Mouse (Mus musculus) stomach, embryonic 16.5 days (tissue): ENCODE data around the gene Olfr312. TPM values are rescaled to one million over a fixed set of nuclear protein-coding genes. Genes with fewer than 3 reads are reported as not detected.
A peak's percentile ranks its signal among the peaks of the same experiment; 100 is the strongest.
"Not testable (repeated sequence)": the region's sequence is repeated elsewhere in the genome, so short reads cannot be mapped to it uniquely, and the experiment has no call there.

Experiments used
- ATAC-seq: fragments of 200-750 bp; cut with Nextera tagmentation; 2 replicates; pipeline ENCODE4 v1.8.0; 2017; ENCODE audit warnings: moderate number of reproducible peaks, moderate TSS enrichment; ENCODE audit not compliant: insufficient read depth, low FRiP score
- H3K27ac ChIP-seq: fragments of 300-500 bp; sonication (generic); 2 replicates; pipeline ENCODE4 v1.5.1; 2014; ENCODE audit warnings: low read length
- H3K27me3 ChIP-seq: fragments of 300-500 bp; sonication (generic); 2 replicates; pipeline ENCODE4 v1.6.1; 2014; ENCODE audit warnings: low read length, control low read depth, mixed read lengths; ENCODE audit not compliant: control insufficient read depth, insufficient read depth
- H3K36me3 ChIP-seq: fragments of 300-500 bp; sonication (generic); 2 replicates; pipeline ENCODE4 v1.6.1; 2014; ENCODE audit warnings: low read length; ENCODE audit not compliant: control insufficient read depth, insufficient read depth
- H3K4me1 ChIP-seq: fragments of 300-500 bp; sonication (generic); 2 replicates; pipeline ENCODE4 v1.6.1; 2014; ENCODE audit warnings: low read length, control low read depth, mixed read lengths; ENCODE audit not compliant: control insufficient read depth, insufficient read depth
- H3K4me2 ChIP-seq: fragments of 300-500 bp; sonication (generic); 2 replicates; pipeline ENCODE4 v1.6.1; 2014; ENCODE audit warnings: low read depth, low read length, mixed read lengths
- H3K4me3 ChIP-seq: fragments of 300-500 bp; sonication (generic); replicated peaks from 2 replicates; pipeline ENCODE4 v1.5.1; 2014; ENCODE audit warnings: mild to moderate bottlenecking, low read length
- H3K9ac ChIP-seq: fragments of 300-500 bp; sonication (generic); 2 replicates; pipeline ENCODE4 v1.6.1; 2014; ENCODE audit warnings: low read length
- H3K9me3 ChIP-seq: fragments of 300-500 bp; sonication (generic); replicated peaks from 2 replicates; pipeline ENCODE4 v1.6.1; 2016; ENCODE audit warnings: low read length, control low read depth; ENCODE audit not compliant: control insufficient read depth
- WGBS: fragments of 180-500 bp; shearing (Covaris S2); extraction: QIAGEN DNeasy Blood & Tissue Kit; methylation state at CpG from one replicate; pipeline ENCODE4 v1.1.7; 2014; 5-methylcytosine and 5-hydroxymethylcytosine counted together
- polyA plus RNA-seq: library from polyadenylated mRNA; unstranded; fragments of >200 nt; fragmentation: Nextera tagmentation; extraction: Ambion mirVana; gene quantifications from 2 replicates; pipeline ENCODE4 v1.2.1, GENCODE M21; 2015

Gene Olfr312
- polyA plus RNA-seq, 1 experiment from 2014 or later = not detected

- Histone ChIP-seq H3K4me3 (no peak overlapping the region), H3K4me1 (peaks cover 5% of the 10 kb centered on the region), H3K36me3 (no peaks in the 10 kb centered on the region), H3K4me2 (no peak overlapping the region), H3K9me3 (no peaks in the 10 kb centered on the region), H3K27ac (no peak overlapping the region), H3K9ac (no peak overlapping the region), H3K27me3 (no peaks in the 10 kb centered on the region)
- no peak for ATAC-seq
- WGBS = 75% methylated on average over 7 of the region's 7 CpGs
Observed at GRCm38 (mm10) chr11:58796850-58797249, 32.2 kb upstream of the Olfr312 start.

- H3K9me3 ChIP-seq = no peaks in the 10 kb centered on the region
- H3K4me3 ChIP-seq = no peak overlapping the region
- no peak overlapping the region for H3K27ac ChIP-seq
- WGBS = 73% methylated on average over 5 of the region's 5 CpGs
- H3K36me3 ChIP-seq = no peaks in the 10 kb centered on the region
- no peak overlapping the region for H3K9ac ChIP-seq
- no peaks in the 10 kb centered on the region for H3K27me3 ChIP-seq
- H3K4me2 ChIP-seq = no peak overlapping the region
- H3K4me1 ChIP-seq = peaks cover 10% of the 10 kb centered on the region
- no peak for ATAC-seq
Observed at GRCm38 (mm10) chr11:58799747-58800146, 29.3 kb upstream of the Olfr312 start.

GRCm38 (mm10) chr11:58801558-58802228 is 27.3 kb upstream of the Olfr312 start, which contains the start of gene Fam183b:
Gene Fam183b (minus strand): TSS chr11:58801960.
- 16% methylated on average over 14 of the region's 14 CpGs for WGBS
- no peaks in the 10 kb centered on the region for H3K36me3 ChIP-seq
- H3K9me3 ChIP-seq = no peaks in the 10 kb centered on the region
- no peak within 1 kb of the TSS for H3K27ac ChIP-seq
- peaks cover 10% of the 10 kb centered on the region for H3K4me1 ChIP-seq
- peak within 1 kb of the TSS; percentile 40 for H3K4me2 ChIP-seq
- H3K27me3 ChIP-seq = no peaks in the 10 kb centered on the region
- ATAC-seq = peak; percentile 72
- H3K9ac ChIP-seq = 0 out of 2 replicates have a peak within 1 kb of the TSS, but pooled peaks have one; percentile 23
- no peak within 1 kb of the TSS for H3K4me3 ChIP-seq

- no peak overlapping the region for H3K4me3 ChIP-seq
- no peak for ATAC-seq
- 39% methylated on average over 4 of the region's 4 CpGs for WGBS
- no peaks in the 10 kb centered on the region for H3K27me3 ChIP-seq
- H3K36me3 ChIP-seq = no peaks in the 10 kb centered on the region
- no peak overlapping the region for H3K4me2 ChIP-seq
- H3K4me1 ChIP-seq = peaks cover 10% of the 10 kb centered on the region
- no peaks in the 10 kb centered on the region for H3K9me3 ChIP-seq
- H3K27ac ChIP-seq = 0 out of 2 replicates have a peak overlapping the region, but pooled peaks have one; percentile 44
- no peak overlapping the region for H3K9ac ChIP-seq
Observed at GRCm38 (mm10) chr11:58803871-58804270, 25.2 kb upstream of the Olfr312 start.

- no peak overlapping the region for H3K4me3 ChIP-seq
- 23% methylated on average over 2 of the region's 2 CpGs for WGBS
- H3K27ac ChIP-seq = no peak overlapping the region
- no peak overlapping the region for H3K9ac ChIP-seq
- H3K9me3 ChIP-seq = no peaks in the 10 kb centered on the region
- no peaks in the 10 kb centered on the region for H3K36me3 ChIP-seq
- ATAC-seq = peak; percentile 65; the same call in 1 of the 2 replicates
- no peaks in the 10 kb centered on the region for H3K27me3 ChIP-seq
- peaks cover 10% of the 10 kb centered on the region for H3K4me1 ChIP-seq
- H3K4me2 ChIP-seq = no peak overlapping the region
Observed at GRCm38 (mm10) chr11:58804393-58804792, 24.6 kb upstream of the Olfr312 start.

- no peak overlapping the region for H3K9ac ChIP-seq
- H3K36me3 ChIP-seq = no peaks in the 10 kb centered on the region
- no peaks in the 10 kb centered on the region for H3K27me3 ChIP-seq
- ATAC-seq = no peak
- H3K4me3 ChIP-seq = no peak overlapping the region
- WGBS = 3% methylated on average over 1 of the region's 1 CpGs
- no peaks in the 10 kb centered on the region for H3K9me3 ChIP-seq
- no peak overlapping the region for H3K27ac ChIP-seq
- no peaks in the 10 kb centered on the region for H3K4me1 ChIP-seq
- H3K4me2 ChIP-seq = no peak overlapping the region
Observed at GRCm38 (mm10) chr11:58812001-58812400, 17.0 kb upstream of the Olfr312 start.

GRCm38 (mm10) chr11:58814700-58815099 is 14.3 kb upstream of the Olfr312 start, which contains the start of gene Olfr313:
Gene Olfr313 (plus strand): TSS chr11:58815000.
- 56% methylated on average over 1 of the region's 1 CpGs for WGBS
- H3K9ac ChIP-seq, H3K9me3 ChIP-seq, H3K36me3 ChIP-seq, H3K27me3 ChIP-seq, H3K27ac ChIP-seq, H3K4me1 ChIP-seq, H3K4me2 ChIP-seq, H3K4me3 ChIP-seq, ATAC-seq: not testable (repeated sequence)

GRCm38 (mm10) chr11:58815676-58816075 is 13.4 kb upstream of the Olfr312 start:
- 81% methylated on average over 1 of the region's 1 CpGs for WGBS

GRCm38 (mm10) chr11:58829764-58830163 is 727 bp downstream of the Olfr312 start:
- 79% methylated on average over 3 of the region's 3 CpGs for WGBS
- Histone ChIP-seq H3K4me1 (no peaks in the 10 kb centered on the region), H3K27ac (no peak overlapping the region), H3K4me3 (no peak overlapping the region), H3K9me3 (no peaks in the 10 kb centered on the region), H3K27me3 (no peaks in the 10 kb centered on the region), H3K4me2 (no peak overlapping the region), H3K9ac (no peak overlapping the region), H3K36me3 (no peaks in the 10 kb centered on the region)
- no peak for ATAC-seq

More at GRCm38 (mm10) chr11:58815676-58816075, 13.4 kb upstream of the Olfr312 start:
- H3K27ac ChIP-seq = no peak overlapping the region
- H3K27me3 ChIP-seq = no peaks in the 10 kb centered on the region
- H3K4me2 ChIP-seq = no peak overlapping the region
- ATAC-seq = no peak
- H3K36me3 ChIP-seq = no peaks in the 10 kb centered on the region
- no peak overlapping the region for H3K9ac ChIP-seq
- H3K4me3 ChIP-seq = no peak overlapping the region
- H3K4me1 ChIP-seq = no peaks in the 10 kb centered on the region
- H3K9me3 ChIP-seq = no peaks in the 10 kb centered on the region
